Mouse (Mus musculus): Measurements from ENCODE around the gene Anp32b.

- TF ChIP-seq POLR2A (IDR thresholded peaks at IDR 0.05; ENCODE audit: borderline replicate concordance, control insufficient read depth, low read depth, low read length) (no peak), CTCF (IDR thresholded peaks at IDR 0.05; ENCODE audit: control insufficient read depth, insufficient read depth, low read length) (no peak)
Measured at GRCm38 (mm10) chr4:46413406-46413805, 37.3 kb upstream of the Anp32b start, which contains the start of gene Hemgn.
